Mouse (Mus musculus): ENCODE data around the gene Rpl3.

DNA sequence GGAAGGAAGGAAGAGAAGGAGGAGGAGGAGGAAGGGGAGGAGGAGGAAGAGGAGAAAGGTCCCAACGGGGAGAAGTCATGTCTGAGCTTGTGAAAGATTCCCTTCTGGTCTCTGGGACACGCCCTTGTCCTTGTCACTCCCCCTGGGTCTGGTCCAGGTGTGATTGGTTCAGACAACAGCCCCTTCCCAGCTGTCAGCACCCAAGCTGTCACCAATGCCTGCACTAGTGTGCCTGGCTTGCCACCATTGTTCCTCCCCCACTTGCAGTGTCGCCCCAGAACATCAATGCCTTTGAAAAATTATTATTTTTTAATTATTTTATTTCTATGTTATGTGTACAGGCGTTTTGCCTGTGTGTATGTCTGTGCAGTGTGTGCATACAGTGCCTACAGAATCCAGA is 22.5 kb downstream of the Rpl3 start:
- TF ChIP-seq GATA1 (IDR thresholded peaks at IDR 0.05; ENCODE audit: borderline replicate concordance, low read length), result no peak
- TF ChIP-seq FLI1 (IDR thresholded peaks at IDR 0.05; ENCODE audit: low read length), result no peak

Measured in megakaryocyte, embryonic 14.5 days (primary cell).